Mouse (Mus musculus) heart, embryonic 13.5 days (tissue): ENCODE measurements at regions not wholly inside any gene's neighbourhood (a gene's known extent, or its start where the extent isn't known, plus 50 kb on each side); places are given as distances from the start of the nearest gene placed in this dataset.

ENCODE experiments used
- ATAC-seq: fragments of 200-750 bp; cut with Nextera tagmentation; 2 replicates; pipeline ENCODE4 v1.8.0; 2017; ENCODE audit warnings: moderate TSS enrichment; ENCODE audit not compliant: insufficient number of reproducible peaks, low FRiP score, low TSS enrichment; ENCODE audit errors: extremely low read depth
- H3K27ac ChIP-seq: fragments of 300-500 bp; sonication (generic); replicated peaks from 2 replicates; pipeline ENCODE4 v1.5.1; 2015; ENCODE audit warnings: moderate library complexity, mild to moderate bottlenecking, inconsistent platforms
- H3K27me3 ChIP-seq: fragments of 300-500 bp; sonication (generic); replicated peaks from 2 replicates; pipeline ENCODE4 v1.6.1; 2015; ENCODE audit warnings: mild to moderate bottlenecking, inconsistent platforms
- H3K36me3 ChIP-seq: fragments of 300-500 bp; sonication (generic); 2 replicates; pipeline ENCODE4 v1.6.1; 2015; ENCODE audit warnings: mild to moderate bottlenecking, inconsistent platforms
- H3K4me1 ChIP-seq: fragments of 300-500 bp; sonication (generic); 2 replicates; pipeline ENCODE4 v1.6.1; 2015; ENCODE audit warnings: inconsistent platforms
- H3K4me2 ChIP-seq: fragments of 300-500 bp; sonication (generic); 2 replicates; pipeline ENCODE4 v1.6.1; 2015; ENCODE audit warnings: inconsistent platforms, mild to moderate bottlenecking, moderate library complexity
- H3K4me3 ChIP-seq: fragments of 300-500 bp; sonication (generic); 2 replicates; pipeline ENCODE4 v1.5.1; 2015; ENCODE audit warnings: moderate library complexity, mild to moderate bottlenecking, inconsistent platforms
- H3K9ac ChIP-seq: fragments of 300-500 bp; sonication (generic); 2 replicates; pipeline ENCODE4 v1.6.1; 2015; ENCODE audit warnings: inconsistent platforms, mild to moderate bottlenecking, moderate library complexity
- H3K9me3 ChIP-seq: fragments of 300-500 bp; sonication (generic); 2 replicates; pipeline ENCODE4 v1.6.1; 2016; ENCODE audit warnings: inconsistent platforms
- WGBS: fragments of 180-500 bp; shearing (Covaris S2); methylation state at CpG from one replicate; pipeline ENCODE4 v1.1.7; 2015; ENCODE audit warnings: mixed read lengths; 5-methylcytosine and 5-hydroxymethylcytosine counted together

DNA sequence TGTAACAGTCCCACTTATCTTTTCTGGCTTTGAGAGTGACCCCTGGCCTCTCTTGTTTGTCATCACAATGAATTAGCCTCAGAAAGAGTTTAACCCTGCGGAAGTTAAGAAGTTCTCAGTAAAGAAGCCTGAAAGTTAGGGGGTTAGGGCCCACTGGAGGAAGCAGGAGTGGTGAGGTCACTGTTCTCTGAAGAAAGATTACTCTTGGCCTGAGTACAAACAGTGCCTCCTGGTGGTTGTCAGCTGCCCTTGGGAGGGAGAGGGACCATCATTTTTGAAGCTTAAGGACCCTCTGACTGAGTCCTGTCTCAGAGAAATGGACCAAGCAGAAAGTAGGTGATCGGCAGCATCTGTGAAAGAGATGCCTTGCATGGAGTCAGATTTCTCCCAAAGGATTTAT lies 318.3 kb upstream of the Id2 start:
- Histone ChIP-seq H3K9ac (no peak overlapping the region), H3K4me1 (peaks cover 9% of the 10 kb centered on the region; the same call in 1 of the 2 replicates), H3K4me3 (no peak overlapping the region), H3K27ac (no peak overlapping the region), H3K27me3 (no peaks in the 10 kb centered on the region), H3K9me3 (peaks cover 16% of the 10 kb centered on the region), H3K4me2 (no peak overlapping the region), H3K36me3 (no peaks in the 10 kb centered on the region)
- WGBS = 38% methylated on average over 2 of the region's 2 CpGs
- ATAC-seq = no peak

DNA sequence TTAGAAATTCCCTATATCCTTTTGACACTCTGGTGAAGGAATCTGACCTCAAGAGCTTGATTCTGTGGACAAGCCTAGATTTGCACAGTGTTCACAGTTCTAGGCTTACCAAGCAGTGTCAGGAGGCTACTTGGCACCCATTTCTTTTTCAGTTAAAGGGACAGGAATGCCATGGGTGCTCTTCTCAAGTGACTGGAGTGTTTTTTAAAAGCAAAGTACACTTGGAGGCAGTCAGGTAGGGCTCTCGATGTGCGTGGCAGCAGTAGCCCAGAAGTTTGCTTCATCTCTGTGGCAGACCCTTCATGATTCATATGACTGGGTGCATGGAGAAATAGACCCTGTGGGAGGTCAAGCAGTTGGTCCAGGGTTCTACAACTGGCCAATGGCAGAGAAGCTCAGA lies 310.4 kb upstream of the Id2 start:
- WGBS = 84% methylated on average over 2 of the region's 2 CpGs
- H3K9ac ChIP-seq = no peak overlapping the region
- H3K36me3 ChIP-seq = no peaks in the 10 kb centered on the region
- no peak for ATAC-seq
- 0 out of 2 replicates have a peak, but pooled peaks cover 6% of the 10 kb centered on the region for H3K4me1 ChIP-seq
- no peak overlapping the region for H3K4me3 ChIP-seq
- peaks cover 14% of the 10 kb centered on the region for H3K9me3 ChIP-seq
- no peaks in the 10 kb centered on the region for H3K27me3 ChIP-seq
- no peak overlapping the region for H3K27ac ChIP-seq
- H3K4me2 ChIP-seq = no peak overlapping the region

- ATAC-seq = no peak
- no peaks in the 10 kb centered on the region for H3K9me3 ChIP-seq
- 79% methylated on average over 5 of the region's 5 CpGs for WGBS
These were observed 303.4 kb upstream of the Id2 start for GRCm38 (mm10) chr12:25400326-25400725.

DNA sequence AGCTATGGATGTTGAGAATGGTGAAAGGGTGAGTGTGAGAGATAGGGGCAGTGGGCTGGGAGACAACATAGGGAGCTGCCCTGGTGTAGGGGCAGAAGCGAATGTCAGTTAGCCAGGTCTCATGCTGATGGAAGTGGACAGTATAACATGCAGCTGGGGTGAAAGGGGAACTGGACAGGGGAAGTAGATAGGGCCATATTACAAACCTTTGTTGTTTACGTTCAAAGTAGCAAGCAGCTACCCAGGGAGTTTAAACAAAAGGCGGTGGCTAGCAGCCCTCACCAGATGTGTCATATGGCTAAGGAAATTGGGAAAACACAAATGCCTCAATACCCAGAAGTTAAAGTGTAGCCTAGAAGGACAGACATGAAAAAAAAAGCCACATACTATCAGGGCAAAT lies 301.8 kb upstream of the Id2 start:
- Histone ChIP-seq H3K9me3 (no peaks in the 10 kb centered on the region), H3K9ac (no peak overlapping the region), H3K4me3 (no peak overlapping the region), H3K27ac (no peak overlapping the region), H3K4me2 (no peak overlapping the region), H3K36me3 (no peaks in the 10 kb centered on the region), H3K27me3 (no peaks in the 10 kb centered on the region), H3K4me1 (no peaks in the 10 kb centered on the region)
- no peak for ATAC-seq
- 77% methylated on average over 3 of the region's 3 CpGs for WGBS

More at GRCm38 (mm10) chr12:25400326-25400725, 303.4 kb upstream of the Id2 start:
- Histone ChIP-seq H3K9ac (no peak overlapping the region), H3K4me1 (no peaks in the 10 kb centered on the region), H3K27ac (no peak overlapping the region), H3K36me3 (no peaks in the 10 kb centered on the region), H3K4me2 (no peak overlapping the region), H3K27me3 (no peaks in the 10 kb centered on the region), H3K4me3 (no peak overlapping the region)

DNA sequence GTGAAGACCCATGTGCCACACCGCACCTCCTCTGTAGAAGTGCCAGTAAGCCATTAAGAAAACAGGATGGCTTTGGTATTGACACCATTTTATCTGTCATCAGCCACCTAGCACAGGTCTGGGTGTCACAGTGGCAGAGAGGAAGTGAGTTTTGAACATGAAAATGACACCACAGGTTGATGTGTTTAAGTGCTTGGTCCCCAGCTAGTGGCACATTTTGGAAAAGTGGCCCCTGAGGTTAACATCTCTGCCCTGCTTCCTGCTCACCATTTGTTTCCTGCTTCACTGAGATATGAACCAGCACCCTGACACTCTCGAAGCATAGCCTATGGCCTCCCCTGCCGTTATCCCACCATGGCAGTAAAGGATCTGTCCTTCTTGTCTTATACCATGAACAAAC lies 297.4 kb upstream of the Id2 start:
- Histone ChIP-seq H3K4me1 (no peaks in the 10 kb centered on the region), H3K4me3 (no peak overlapping the region), H3K4me2 (no peak overlapping the region), H3K9ac (no peak overlapping the region), H3K27me3 (no peaks in the 10 kb centered on the region), H3K9me3 (no peaks in the 10 kb centered on the region), H3K27ac (no peak overlapping the region), H3K36me3 (no peaks in the 10 kb centered on the region)
- 71% methylated on average over 3 of the region's 3 CpGs for WGBS
- no peak for ATAC-seq

GRCm38 (mm10) chr12:25393501-25393900 lies 296.6 kb upstream of the Id2 start:
- Histone ChIP-seq H3K9ac (no peak overlapping the region), H3K27ac (no peak overlapping the region), H3K4me1 (no peaks in the 10 kb centered on the region), H3K4me3 (no peak overlapping the region), H3K27me3 (no peaks in the 10 kb centered on the region), H3K36me3 (no peaks in the 10 kb centered on the region), H3K4me2 (no peak overlapping the region), H3K9me3 (no peaks in the 10 kb centered on the region)
- 79% methylated on average over 4 of the region's 4 CpGs for WGBS
- no peak for ATAC-seq

- H3K4me3 ChIP-seq = no peak overlapping the region
These were observed 292.3 kb upstream of the Id2 start for GRCm38 (mm10) chr12:25389202-25389601.

DNA sequence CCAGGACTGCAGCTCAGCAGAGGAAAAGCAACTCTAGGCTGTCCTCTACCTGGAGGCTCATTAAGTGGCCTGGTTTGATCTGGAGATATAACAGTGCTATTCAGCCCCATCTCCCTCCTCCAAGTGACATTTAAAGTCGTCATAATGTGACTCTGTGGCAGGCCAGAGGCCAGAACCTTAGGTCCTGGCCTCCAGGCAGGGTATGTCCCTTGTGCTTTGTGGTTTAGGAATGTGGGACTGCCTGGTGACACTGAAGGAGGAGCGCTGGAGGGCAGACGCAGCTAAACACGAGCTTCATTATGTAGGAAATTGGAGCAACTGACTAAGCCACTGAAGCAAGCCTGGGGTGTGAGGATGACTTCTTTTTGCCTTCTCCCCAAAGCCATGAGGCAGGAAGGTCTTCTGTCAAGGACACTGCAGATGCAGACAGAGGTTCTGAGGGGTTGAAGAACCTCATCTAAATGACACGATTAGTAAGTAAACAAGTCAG lies 290.9 kb upstream of the Id2 start:
- Histone ChIP-seq H3K4me1 (no peaks in the 10 kb centered on the region), H3K4me3 (no peak overlapping the region), H3K4me2 (no peak overlapping the region), H3K27me3 (no peaks in the 10 kb centered on the region), H3K27ac (no peak overlapping the region), H3K9ac (no peak overlapping the region), H3K9me3 (no peaks in the 10 kb centered on the region), H3K36me3 (no peaks in the 10 kb centered on the region)
- ATAC-seq = no peak
- 54% methylated on average over 5 of the region's 5 CpGs for WGBS

More at GRCm38 (mm10) chr12:25389202-25389601, 292.3 kb upstream of the Id2 start:
- Histone ChIP-seq H3K36me3 (no peaks in the 10 kb centered on the region), H3K27me3 (no peaks in the 10 kb centered on the region), H3K27ac (no peak overlapping the region), H3K9me3 (no peaks in the 10 kb centered on the region), H3K4me2 (no peak overlapping the region), H3K4me1 (no peaks in the 10 kb centered on the region), H3K9ac (no peak overlapping the region)
- WGBS = 48% methylated on average over 5 of the region's 5 CpGs
- no peak for ATAC-seq

- 61% methylated on average over 6 of the region's 6 CpGs for WGBS
- H3K4me1 ChIP-seq = no peaks in the 10 kb centered on the region
These were observed 286.0 kb upstream of the Id2 start for GRCm38 (mm10) chr12:25382961-25383360.

DNA sequence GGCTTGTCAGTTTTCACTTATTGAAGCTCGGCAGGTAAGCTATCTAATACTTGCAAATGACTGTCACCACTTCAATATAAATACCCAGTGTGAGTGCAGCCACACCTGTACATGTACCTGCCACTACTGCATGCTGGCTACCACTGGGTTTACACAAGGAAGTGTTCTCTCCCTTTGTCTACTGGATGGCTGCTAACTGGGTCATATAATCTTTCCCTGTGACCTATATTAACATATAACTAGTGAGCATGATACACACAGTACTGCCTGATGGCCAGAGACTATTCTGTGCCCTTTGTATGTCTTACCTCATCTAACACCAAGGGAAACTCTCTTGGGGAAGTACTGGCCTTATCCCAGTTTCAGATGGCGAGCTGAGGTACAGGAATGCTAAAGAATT lies 285.5 kb upstream of the Id2 start:
- no peaks in the 10 kb centered on the region for H3K36me3 ChIP-seq
- H3K27ac ChIP-seq = no peak overlapping the region

More at GRCm38 (mm10) chr12:25382961-25383360, 286.0 kb upstream of the Id2 start:
- H3K9ac ChIP-seq = no peak overlapping the region
- no peaks in the 10 kb centered on the region for H3K27me3 ChIP-seq
- no peak overlapping the region for H3K4me3 ChIP-seq
- H3K36me3 ChIP-seq = no peaks in the 10 kb centered on the region
- H3K4me2 ChIP-seq = no peak overlapping the region
- H3K9me3 ChIP-seq = no peaks in the 10 kb centered on the region
- ATAC-seq = no peak
- H3K27ac ChIP-seq = no peak overlapping the region

DNA sequence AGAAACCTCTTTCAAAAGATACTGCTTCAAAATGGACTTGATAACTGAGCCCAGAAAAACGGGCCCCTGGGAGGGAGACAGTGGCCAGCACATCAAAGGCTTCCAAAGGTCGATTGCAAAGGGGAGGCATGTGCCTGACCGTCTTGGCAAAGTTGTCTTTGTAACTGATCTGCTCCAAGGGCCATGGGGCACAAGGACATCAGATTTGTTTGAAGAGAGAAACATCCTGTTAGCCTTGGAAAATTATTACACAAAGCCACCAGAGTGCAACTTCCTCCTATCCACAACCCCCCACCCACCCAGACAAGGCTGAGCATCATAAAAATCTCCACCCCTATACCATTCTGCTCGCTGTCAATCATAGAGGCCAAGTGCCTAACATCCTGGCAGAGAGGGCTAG lies 284.7 kb upstream of the Id2 start:
- 39% methylated on average over 4 of the region's 4 CpGs for WGBS
- Histone ChIP-seq H3K9ac (no peak overlapping the region), H3K4me3 (no peak overlapping the region), H3K4me1 (no peaks in the 10 kb centered on the region), H3K27me3 (no peaks in the 10 kb centered on the region), H3K9me3 (no peaks in the 10 kb centered on the region), H3K36me3 (no peaks in the 10 kb centered on the region), H3K4me2 (no peak overlapping the region), H3K27ac (no peak overlapping the region)
- ATAC-seq = no peak

More for the DNA sequence above, 285.5 kb upstream of the Id2 start:
- Histone ChIP-seq H3K9me3 (no peaks in the 10 kb centered on the region), H3K9ac (no peak overlapping the region), H3K4me2 (no peak overlapping the region), H3K4me1 (no peaks in the 10 kb centered on the region), H3K27me3 (no peaks in the 10 kb centered on the region), H3K4me3 (no peak overlapping the region)
- 81% methylated on average over 2 of the region's 2 CpGs for WGBS
- no peak for ATAC-seq

- no peak overlapping the region for H3K4me3 ChIP-seq
These were observed 283.1 kb upstream of the Id2 start for GRCm38 (mm10) chr12:25379996-25380395.

More at GRCm38 (mm10) chr12:25379996-25380395, 283.1 kb upstream of the Id2 start:
- no peaks in the 10 kb centered on the region for H3K36me3 ChIP-seq
- ATAC-seq = no peak
- H3K27ac ChIP-seq = no peak overlapping the region
- no peak overlapping the region for H3K9ac ChIP-seq
- H3K9me3 ChIP-seq = no peaks in the 10 kb centered on the region
- no peaks in the 10 kb centered on the region for H3K27me3 ChIP-seq
- H3K4me2 ChIP-seq = no peak overlapping the region
- 83% methylated on average over 3 of the region's 3 CpGs for WGBS
- H3K4me1 ChIP-seq = no peaks in the 10 kb centered on the region
